Mouse (Mus musculus): ENCODE results near the gene Lefty2. TPM values are rescaled to one million over a fixed set of nuclear protein-coding genes. Genes with fewer than 3 reads are reported as not detected.
"Not testable (repeated sequence)": the region's sequence is repeated elsewhere in the genome, so short reads cannot be mapped to it uniquely, and the experiment has no call there.

The Lefty2 gene
- polyA plus RNA-seq, 1 experiment from 2014 or later: not detected

GRCm38 (mm10) chr1:180933659-180934058 lies 40.8 kb downstream of the Lefty2 start:
- Histone ChIP-seq H3K4me1 (ENCODE audit: control insufficient read depth, insufficient read depth, low read length) (no peaks in the 10 kb centered on the region; the same call in 1 of the 2 replicates), H3K4me2 (no peak overlapping the region), H3K27me3 (ENCODE audit: control insufficient read depth, insufficient read depth, low read length) (peaks cover 41% of the 10 kb centered on the region), H3K36me3 (ENCODE audit: control insufficient read depth, insufficient read depth, low read length) (no peaks in the 10 kb centered on the region), H3K27ac (ENCODE audit: low read depth, low read length) (no peak overlapping the region), H3K9me3 (replicated peaks; ENCODE audit: control insufficient read depth, low read length) (no peaks in the 10 kb centered on the region), H3K4me3 (ENCODE audit: low read depth, low read length) (no peak overlapping the region), H3K9ac (ENCODE audit: low read depth, low read length) (no peak overlapping the region)
- 22% methylated on average over 6 of the region's 6 CpGs for WGBS (ENCODE audit: insufficient replicate concordance)
- no peak for ATAC-seq (replicated peaks; ENCODE audit: insufficient number of reproducible peaks, low FRiP score, low TSS enrichment)

DNA sequence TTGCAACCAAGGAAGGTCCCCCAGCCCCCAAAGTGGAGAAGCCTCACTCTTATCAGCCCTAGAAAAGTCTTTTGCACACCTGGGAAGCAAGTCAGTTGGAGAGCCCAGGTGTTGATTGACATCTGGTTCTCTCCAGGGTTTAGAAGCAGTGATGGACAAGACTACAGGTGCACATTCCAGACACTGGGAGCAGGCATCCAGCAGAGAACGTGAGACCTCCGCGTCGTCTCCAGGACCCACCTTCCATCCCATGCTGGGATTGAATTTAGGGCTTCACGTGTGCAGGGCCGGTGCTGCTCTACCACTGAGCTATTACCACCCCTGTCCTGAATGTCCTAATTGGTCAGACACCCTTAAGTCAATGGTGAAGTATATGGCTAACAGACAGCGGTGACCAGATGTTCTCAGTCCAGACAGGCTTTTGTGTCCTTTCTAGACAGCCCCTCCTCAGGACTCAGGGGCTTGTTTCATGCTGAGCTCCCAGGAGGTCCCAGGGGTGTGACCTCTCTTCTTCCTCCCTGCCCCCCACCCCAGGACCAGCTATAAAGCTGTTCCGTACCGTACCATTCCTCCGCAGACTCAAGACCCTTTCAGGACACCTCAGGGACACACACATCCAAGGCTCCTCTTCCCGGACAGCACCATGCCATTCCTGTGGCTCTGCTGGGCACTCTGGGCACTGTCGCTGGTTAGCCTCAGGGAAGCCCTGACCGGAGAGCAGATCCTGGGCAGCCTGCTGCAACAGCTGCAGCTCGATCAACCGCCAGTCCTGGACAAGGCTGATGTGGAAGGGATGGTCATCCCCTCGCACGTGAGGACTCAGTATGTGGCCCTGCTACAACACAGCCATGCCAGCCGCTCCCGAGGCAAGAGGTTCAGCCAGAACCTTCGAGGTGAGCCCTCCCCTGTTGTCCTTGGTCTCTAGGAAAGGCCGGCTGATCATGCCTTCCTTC lies 41.8 kb downstream of the Lefty2 start, which contains the start of gene Lefty1:
Gene Lefty1 (plus strand): TSS at position 556 of the 953 bp plus-strand sequence.
- H3K9ac ChIP-seq (ENCODE audit: low read depth, low read length): no peak within 1 kb of the TSS
- H3K4me3 ChIP-seq (ENCODE audit: low read depth, low read length): no peak within 1 kb of the TSS
- no peaks in the 10 kb centered on the region; the same call in 1 of the 2 replicates for H3K4me1 ChIP-seq (ENCODE audit: control insufficient read depth, insufficient read depth, low read length)
- peaks cover 41% of the 10 kb centered on the region for H3K27me3 ChIP-seq (ENCODE audit: control insufficient read depth, insufficient read depth, low read length)
- no peak within 1 kb of the TSS for H3K4me2 ChIP-seq
- ATAC-seq (replicated peaks; ENCODE audit: insufficient number of reproducible peaks, low FRiP score, low TSS enrichment): no peak
- 11% methylated on average over 21 of the region's 21 CpGs for WGBS (ENCODE audit: insufficient replicate concordance)
- H3K27ac ChIP-seq (ENCODE audit: low read depth, low read length): no peak within 1 kb of the TSS
- no peaks in the 10 kb centered on the region for H3K9me3 ChIP-seq (replicated peaks; ENCODE audit: control insufficient read depth, low read length)
- no peaks in the 10 kb centered on the region for H3K36me3 ChIP-seq (ENCODE audit: control insufficient read depth, insufficient read depth, low read length)

GRCm38 (mm10) chr1:180936610-180937398 lies 43.9 kb downstream of the Lefty2 start:
- WGBS (ENCODE audit: insufficient replicate concordance): 2% methylated on average over 35 of the region's 41 CpGs
- Histone ChIP-seq H3K4me3 (ENCODE audit: low read depth, low read length) (peak overlapping the region; percentile 36), H3K9ac (ENCODE audit: low read depth, low read length) (0 out of 2 replicates have a peak overlapping the region, but pooled peaks have one; percentile 43), H3K4me2 (peak overlapping the region; percentile 65), H3K27me3 (ENCODE audit: control insufficient read depth, insufficient read depth, low read length) (peaks cover 44% of the 10 kb centered on the region)
- H3K4me1 ChIP-seq (ENCODE audit: control insufficient read depth, insufficient read depth, low read length); H3K9me3 ChIP-seq (replicated peaks; ENCODE audit: control insufficient read depth, low read length); H3K36me3 ChIP-seq (ENCODE audit: control insufficient read depth, insufficient read depth, low read length); H3K27ac ChIP-seq (ENCODE audit: low read depth, low read length): not testable (repeated sequence)
- ATAC-seq (replicated peaks; ENCODE audit: insufficient number of reproducible peaks, low FRiP score, low TSS enrichment): peak; percentile 82; the same call in 1 of the 2 replicates

DNA sequence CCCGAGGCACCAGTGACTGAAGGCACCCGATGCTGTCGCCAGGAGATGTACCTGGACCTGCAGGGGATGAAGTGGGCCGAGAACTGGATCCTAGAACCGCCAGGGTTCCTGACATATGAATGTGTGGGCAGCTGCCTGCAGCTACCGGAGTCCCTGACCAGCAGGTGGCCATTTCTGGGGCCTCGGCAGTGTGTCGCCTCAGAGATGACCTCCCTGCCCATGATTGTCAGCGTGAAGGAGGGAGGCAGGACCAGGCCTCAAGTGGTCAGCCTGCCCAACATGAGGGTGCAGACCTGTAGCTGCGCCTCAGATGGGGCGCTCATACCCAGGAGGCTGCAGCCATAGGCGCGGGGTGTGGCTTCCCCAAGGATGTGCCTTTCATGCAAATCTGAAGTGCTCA lies 44.7 kb downstream of the Lefty2 start:
- not testable (repeated sequence) for H3K4me1 ChIP-seq (ENCODE audit: control insufficient read depth, insufficient read depth, low read length); H3K27ac ChIP-seq (ENCODE audit: low read depth, low read length); ATAC-seq (replicated peaks; ENCODE audit: insufficient number of reproducible peaks, low FRiP score, low TSS enrichment); H3K9me3 ChIP-seq (replicated peaks; ENCODE audit: control insufficient read depth, low read length); H3K9ac ChIP-seq (ENCODE audit: low read depth, low read length); H3K36me3 ChIP-seq (ENCODE audit: control insufficient read depth, insufficient read depth, low read length); H3K4me3 ChIP-seq (ENCODE audit: low read depth, low read length)
- Histone ChIP-seq H3K4me2 (peak overlapping the region; percentile 65; the same call in 1 of the 2 replicates), H3K27me3 (ENCODE audit: control insufficient read depth, insufficient read depth, low read length) (peaks cover 44% of the 10 kb centered on the region)
- 26% methylated on average over 13 of the region's 13 CpGs for WGBS (ENCODE audit: insufficient replicate concordance)

GRCm38 (mm10) chr1:180938781-180939180 lies 45.9 kb downstream of the Lefty2 start:
- not testable (repeated sequence) for ATAC-seq (replicated peaks; ENCODE audit: insufficient number of reproducible peaks, low FRiP score, low TSS enrichment); H3K36me3 ChIP-seq (ENCODE audit: control insufficient read depth, insufficient read depth, low read length); H3K4me2 ChIP-seq; H3K9ac ChIP-seq (ENCODE audit: low read depth, low read length); H3K4me3 ChIP-seq (ENCODE audit: low read depth, low read length); H3K9me3 ChIP-seq (replicated peaks; ENCODE audit: control insufficient read depth, low read length); H3K4me1 ChIP-seq (ENCODE audit: control insufficient read depth, insufficient read depth, low read length); H3K27ac ChIP-seq (ENCODE audit: low read depth, low read length)
- 76% methylated on average over 2 of the region's 2 CpGs for WGBS (ENCODE audit: insufficient replicate concordance)
- H3K27me3 ChIP-seq (ENCODE audit: control insufficient read depth, insufficient read depth, low read length): peaks cover 36% of the 10 kb centered on the region

DNA sequence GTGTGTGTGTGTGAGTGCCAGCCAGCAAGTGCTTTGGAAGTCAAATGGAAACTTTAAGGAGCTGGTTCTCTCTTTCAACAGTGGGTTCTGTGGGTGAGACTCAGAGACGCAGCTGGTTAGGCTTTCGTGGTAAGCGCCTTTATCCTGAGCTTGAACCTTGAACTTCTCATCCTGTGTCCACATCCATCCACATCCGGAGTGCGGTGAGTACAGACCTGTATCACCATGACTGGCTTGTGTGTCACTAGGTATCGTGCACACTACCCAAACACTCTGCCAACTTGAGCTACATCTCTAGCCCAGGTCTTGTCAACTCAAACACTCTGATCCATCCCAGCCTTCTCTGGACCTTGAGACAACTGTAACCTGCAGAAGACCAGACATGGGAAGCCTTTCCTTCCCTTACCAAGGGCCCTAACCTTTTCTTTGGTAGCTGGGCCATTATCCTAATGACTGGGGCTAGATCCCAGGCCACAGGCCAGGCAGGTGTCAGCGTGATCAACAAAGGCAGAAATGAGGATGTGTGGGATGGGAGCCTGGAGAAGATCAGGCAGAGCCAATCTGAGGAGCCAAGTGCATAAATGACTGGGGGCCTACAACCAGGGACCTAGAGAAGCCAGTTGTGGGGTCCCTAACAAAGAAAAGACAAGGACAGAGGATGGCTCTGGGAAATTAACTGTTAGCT lies 48.0 kb downstream of the Lefty2 start:
- Histone ChIP-seq H3K27ac (ENCODE audit: low read depth, low read length) (no peak overlapping the region), H3K4me2 (peak overlapping the region; percentile 99), H3K27me3 (ENCODE audit: control insufficient read depth, insufficient read depth, low read length) (peaks cover 18% of the 10 kb centered on the region), H3K9ac (ENCODE audit: low read depth, low read length) (no peak overlapping the region), H3K4me3 (ENCODE audit: low read depth, low read length) (no peak overlapping the region), H3K4me1 (ENCODE audit: control insufficient read depth, insufficient read depth, low read length) (peaks cover 17% of the 10 kb centered on the region), H3K36me3 (ENCODE audit: control insufficient read depth, insufficient read depth, low read length) (no peaks in the 10 kb centered on the region), H3K9me3 (replicated peaks; ENCODE audit: control insufficient read depth, low read length) (no peaks in the 10 kb centered on the region)
- WGBS (ENCODE audit: insufficient replicate concordance): 80% methylated on average over 7 of the region's 7 CpGs
- ATAC-seq (replicated peaks; ENCODE audit: insufficient number of reproducible peaks, low FRiP score, low TSS enrichment): no peak

- H3K4me1 ChIP-seq (ENCODE audit: control insufficient read depth, insufficient read depth, low read length): peaks cover 24% of the 10 kb centered on the region
- H3K27ac ChIP-seq (ENCODE audit: low read depth, low read length): peak overlapping the region; percentile 59; the same call in 1 of the 2 replicates
- peak overlapping the region; percentile 90 for H3K9ac ChIP-seq (ENCODE audit: low read depth, low read length)
- H3K9me3 ChIP-seq (replicated peaks; ENCODE audit: control insufficient read depth, low read length): no peaks in the 10 kb centered on the region
- peaks cover 15% of the 10 kb centered on the region for H3K27me3 ChIP-seq (ENCODE audit: control insufficient read depth, insufficient read depth, low read length)
- no peaks in the 10 kb centered on the region; the same call in 1 of the 2 replicates for H3K36me3 ChIP-seq (ENCODE audit: control insufficient read depth, insufficient read depth, low read length)
- H3K4me2 ChIP-seq: peak overlapping the region; percentile 99
- H3K4me3 ChIP-seq (ENCODE audit: low read depth, low read length): peak overlapping the region; percentile 94
- WGBS (ENCODE audit: insufficient replicate concordance): 2% methylated on average over 18 of the region's 18 CpGs
- ATAC-seq (replicated peaks; ENCODE audit: insufficient number of reproducible peaks, low FRiP score, low TSS enrichment): no peak
Observed at GRCm38 (mm10) chr1:180941726-180942125, 48.8 kb downstream of the Lefty2 start.
